Mouse (Mus musculus) CD8-positive naive resting alpha-beta T cell, adult 57 days (primary cell): ENCODE data around the gene Zfp148. TPM values are rescaled to one million over a fixed set of nuclear protein-coding genes. Genes with fewer than 3 reads are reported as not detected.

ENCODE experiments used
- total RNA-seq: library from RNA; stranded (reverse); gene quantifications from one replicate; pipeline ENCODE4 v1.2.4, GENCODE M21; 2023

Gene Zfp148
- 77.4 TPM for total RNA-seq

DNA sequence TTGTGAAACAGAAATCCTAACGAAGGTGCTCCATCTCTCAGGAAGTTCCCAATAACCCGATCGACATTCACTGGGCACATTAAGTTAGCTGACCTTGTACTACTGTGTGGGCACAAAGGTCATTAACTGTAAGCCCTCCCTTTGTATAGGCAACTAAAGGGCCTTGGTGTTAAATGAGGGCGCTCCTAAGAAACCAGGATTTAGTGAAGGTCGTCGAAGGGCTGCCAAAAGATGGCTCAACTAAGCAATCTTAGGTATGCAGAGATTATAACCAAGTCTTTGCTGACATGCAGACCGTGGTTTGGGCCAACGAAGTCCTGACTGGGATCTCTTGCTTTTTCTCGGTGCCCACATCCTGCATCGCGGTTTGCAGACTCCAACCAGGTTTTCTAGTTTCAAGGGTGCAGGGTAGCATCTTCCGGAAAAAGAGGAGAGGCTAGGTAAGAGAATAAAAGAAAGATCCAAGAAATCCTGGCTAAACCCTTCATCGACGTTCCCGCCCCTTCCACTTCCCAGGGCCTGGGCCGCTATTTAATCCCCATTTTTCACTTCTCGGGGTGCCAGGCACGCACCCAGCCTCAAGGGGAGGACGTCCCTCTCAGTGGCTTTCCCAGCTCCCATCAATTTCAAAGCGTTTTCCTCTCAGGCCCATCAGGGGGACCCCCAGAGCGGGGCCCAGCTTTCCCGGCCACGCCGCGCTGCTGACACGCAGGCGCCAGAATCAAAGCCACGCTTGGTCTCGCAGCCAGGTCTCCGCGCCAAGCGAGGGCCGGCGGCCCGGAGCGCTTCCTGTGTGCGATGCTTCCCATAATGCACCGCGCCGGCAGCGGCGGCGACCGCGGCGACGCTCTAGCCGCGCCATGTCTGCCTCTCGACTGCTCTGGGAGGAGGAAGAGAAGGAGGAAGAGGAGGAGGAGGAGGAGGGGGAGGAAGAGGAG lies at the start of gene Zfp148:
Zfp148 (plus strand) TSS at position 893 of the 938 bp plus-strand sequence.

DNA sequence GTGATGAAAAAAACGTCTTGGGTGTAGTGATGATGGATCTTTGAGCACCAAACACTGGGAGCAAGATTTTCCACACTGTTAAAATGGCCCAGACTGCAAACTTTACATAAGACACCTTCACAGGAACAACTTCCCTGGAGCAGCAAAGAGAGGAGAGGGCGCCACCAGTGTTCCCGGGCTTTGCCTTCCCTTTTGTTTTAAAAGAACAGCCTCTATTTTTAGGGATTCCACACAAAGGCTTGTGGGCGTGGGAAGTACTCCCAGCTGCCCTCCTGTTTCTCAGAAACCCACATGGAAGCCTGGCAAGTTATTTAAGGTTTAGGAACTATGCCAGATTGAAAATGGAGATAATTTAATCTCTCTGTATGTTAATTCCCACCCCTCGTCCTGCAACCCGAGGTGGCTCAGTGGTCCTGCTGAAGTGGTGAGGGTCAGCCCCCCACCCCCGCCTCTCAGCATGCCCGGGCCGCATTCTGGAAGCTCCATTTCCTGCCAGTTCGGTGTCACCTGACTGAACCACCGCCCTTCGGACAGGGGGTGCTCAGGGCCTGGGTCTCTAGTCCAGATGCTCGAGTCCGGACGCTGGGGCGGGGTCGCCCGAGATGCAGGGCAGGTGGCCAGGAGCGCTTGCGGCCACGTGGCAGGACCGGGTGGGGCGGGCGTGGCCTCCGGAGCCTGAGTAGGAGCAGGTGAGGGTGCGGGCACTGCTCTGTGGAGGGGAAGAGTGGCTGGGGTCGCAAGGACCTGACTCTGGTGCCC lies 136.3 kb downstream of the Zfp148 start, which contains the start of gene Slc12a8:
Slc12a8 (plus strand) TSS at position 522 of the 759 bp plus-strand sequence.

Other genes starting within 250 kb of the Zfp148 start
- 25.8 TPM for gene Osbpl11, start 195.8 kb upstream of the Zfp148 start, total RNA-seq
- 58.4 TPM for gene Snx4, start 129.4 kb upstream of the Zfp148 start, total RNA-seq
- not detected for gene Slc12a8, start 136.5 kb downstream of the Zfp148 start, total RNA-seq